Mouse (Mus musculus): ENCODE data around the gene Myo18a.

Myo18a gene

GRCm38 (mm10) chr11:77893787-77894718, 131.0 kb downstream of the Myo18a start, which contains the start of gene Pipox:
TSS of gene Pipox (minus strand) at chr11:77894096.
- in situ Hi-C loops (cut with MboI; ENCODE audit: low sequenced_read_pairs), result no loop called here

- in situ Hi-C loops (cut with MboI; ENCODE audit: low sequenced_read_pairs), result no loop called here
Measured at GRCm38 (mm10) chr11:77894967-77895366, 131.9 kb downstream of the Myo18a start.

GRCm38 (mm10) chr11:77896011-77896410, 133.0 kb downstream of the Myo18a start:
- in situ Hi-C loops (cut with MboI; ENCODE audit: low sequenced_read_pairs), result no loop called here

- in situ Hi-C loops (cut with MboI; ENCODE audit: low sequenced_read_pairs), result no loop called here
Measured at GRCm38 (mm10) chr11:77896480-77896819, 133.4 kb downstream of the Myo18a start.

GRCm38 (mm10) chr11:77896820-77897805, 134.1 kb downstream of the Myo18a start:
- in situ Hi-C loops (cut with MboI; ENCODE audit: low sequenced_read_pairs), result no loop called here

GRCm38 (mm10) chr11:77900187-77900586, 137.1 kb downstream of the Myo18a start:
- in situ Hi-C loops (cut with MboI; ENCODE audit: low sequenced_read_pairs), result no loop called here

- in situ Hi-C loops (cut with MboI; ENCODE audit: low sequenced_read_pairs), result no loop called here
Measured at GRCm38 (mm10) chr11:77900696-77901095, 137.7 kb downstream of the Myo18a start.

- in situ Hi-C loops (cut with MboI; ENCODE audit: low sequenced_read_pairs), result no loop called here
Measured at GRCm38 (mm10) chr11:77901366-77901765, 138.3 kb downstream of the Myo18a start.

- in situ Hi-C loops (cut with MboI; ENCODE audit: low sequenced_read_pairs), result no loop called here
Measured at GRCm38 (mm10) chr11:77901775-77902355, 138.8 kb downstream of the Myo18a start.

GRCm38 (mm10) chr11:77903761-77904160, 140.7 kb downstream of the Myo18a start:
- in situ Hi-C loops (cut with MboI; ENCODE audit: low sequenced_read_pairs), result no loop called here

- in situ Hi-C loops (cut with MboI; ENCODE audit: low sequenced_read_pairs), result no loop called here
Measured at GRCm38 (mm10) chr11:77904707-77905106, 141.7 kb downstream of the Myo18a start.

GRCm38 (mm10) chr11:77906097-77906687, 143.1 kb downstream of the Myo18a start:
- in situ Hi-C loops (cut with MboI; ENCODE audit: low sequenced_read_pairs), result no loop called here

GRCm38 (mm10) chr11:77906747-77907174, 143.7 kb downstream of the Myo18a start:
- in situ Hi-C loops (cut with MboI; ENCODE audit: low sequenced_read_pairs), result no loop called here

- in situ Hi-C loops (cut with MboI; ENCODE audit: low sequenced_read_pairs), result no loop called here
Measured at GRCm38 (mm10) chr11:77908468-77908867, 145.4 kb downstream of the Myo18a start.

- in situ Hi-C loops (cut with MboI; ENCODE audit: low sequenced_read_pairs), result no loop called here
Measured at GRCm38 (mm10) chr11:77909376-77909775, 146.3 kb downstream of the Myo18a start.

- in situ Hi-C loops (cut with MboI; ENCODE audit: low sequenced_read_pairs), result no loop called here
Measured at GRCm38 (mm10) chr11:77909776-77910175, 146.7 kb downstream of the Myo18a start.

GRCm38 (mm10) chr11:77913505-77913904, 150.5 kb downstream of the Myo18a start:
- in situ Hi-C loops (cut with MboI; ENCODE audit: low sequenced_read_pairs), result no loop called here

- in situ Hi-C loops (cut with MboI; ENCODE audit: low sequenced_read_pairs), result no loop called here
Measured at GRCm38 (mm10) chr11:77914598-77915260, 151.7 kb downstream of the Myo18a start.

All from CH12F3 (cell line).